Mouse (Mus musculus): ENCODE data around the gene Gm10639. TPM values are rescaled to one million over a fixed set of nuclear protein-coding genes. Genes with fewer than 3 reads are reported as not detected.
"Not testable (repeated sequence)": the region's sequence is repeated elsewhere in the genome, so short reads cannot be mapped to it uniquely, and the experiment has no call there.

The Gm10639 gene
- total RNA-seq, 1 experiment: not detected

- in situ Hi-C loops (cut with MboI; ENCODE audit: low sequenced_read_pairs in 2 of 2, unreplicated experiment in 2 of 2); DNase-seq (ENCODE audit: low read depth, low spot score); H3K9me3 ChIP-seq (ENCODE audit: control insufficient read depth, insufficient read depth, low read depth, low read length); H3K4me3 ChIP-seq (ENCODE audit: insufficient read depth in 1 of 2, low read depth in 1 of 2, low read length in 2 of 2, poor library complexity in 1 of 2, severe bottlenecking in 1 of 2); H3K9ac ChIP-seq (ENCODE audit: insufficient read depth, low read depth, low read length, poor library complexity, severe bottlenecking); H3K36me3 ChIP-seq (ENCODE audit: control insufficient read depth, insufficient read depth, low read length, poor library complexity, severe bottlenecking); H3K27ac ChIP-seq (ENCODE audit: insufficient read depth, low read depth, low read length, poor library complexity, severe bottlenecking); H3K4me1 ChIP-seq (ENCODE audit: control insufficient read depth in 2 of 2, insufficient read depth in 2 of 2, low read length in 2 of 2, poor library complexity in 1 of 2): not testable (repeated sequence)
Measured at GRCm38 (mm10) chr9:78345235-78345634, 55.5 kb downstream of the Gm10639 start.

GRCm38 (mm10) chr9:78347004-78347403, 57.3 kb downstream of the Gm10639 start:
- Histone ChIP-seq H3K9ac (ENCODE audit: insufficient read depth, low read depth, low read length, poor library complexity, severe bottlenecking) (no peak overlapping the region), H3K9me3 (ENCODE audit: control insufficient read depth, insufficient read depth, low read depth, low read length) (no peaks in the 10 kb centered on the region), H3K4me1 (ENCODE audit: control insufficient read depth in 2 of 2, insufficient read depth in 2 of 2, low read length in 2 of 2, poor library complexity in 1 of 2) (no peaks in the 10 kb centered on the region), H3K27ac (ENCODE audit: insufficient read depth, low read depth, low read length, poor library complexity, severe bottlenecking) (no peak overlapping the region), H3K36me3 (ENCODE audit: control insufficient read depth, insufficient read depth, low read length, poor library complexity, severe bottlenecking) (no peaks in the 10 kb centered on the region), H3K4me3 (ENCODE audit: insufficient read depth in 1 of 2, low read depth in 1 of 2, low read length in 2 of 2, poor library complexity in 1 of 2, severe bottlenecking in 1 of 2) (no peak overlapping the region)
- DNase-seq (ENCODE audit: low read depth, low spot score): no peak
- TF ChIP-seq ZNF384 (IDR thresholded peaks at IDR 0.05; ENCODE audit: low read depth, low read length) (no peak), ZC3H11A (IDR thresholded peaks at IDR 0.05; ENCODE audit: borderline replicate concordance, low read depth, low read length) (no peak), HCFC1 (IDR thresholded peaks at IDR 0.05; ENCODE audit: borderline replicate concordance, insufficient read depth, low read length) (no peak), CHD2 (IDR thresholded peaks at IDR 0.05; ENCODE audit: low read depth, low read length) (no peak), MAFK (IDR thresholded peaks at IDR 0.05; ENCODE audit: insufficient read depth, low read depth, low read length) (no peak)
- in situ Hi-C loops (cut with MboI; ENCODE audit: low sequenced_read_pairs in 2 of 2, unreplicated experiment in 2 of 2): no loop called here

- H3K27ac ChIP-seq (ENCODE audit: insufficient read depth, low read depth, low read length, poor library complexity, severe bottlenecking); H3K9me3 ChIP-seq (ENCODE audit: control insufficient read depth, insufficient read depth, low read depth, low read length); H3K9ac ChIP-seq (ENCODE audit: insufficient read depth, low read depth, low read length, poor library complexity, severe bottlenecking); H3K4me3 ChIP-seq (ENCODE audit: insufficient read depth in 1 of 2, low read depth in 1 of 2, low read length in 2 of 2, poor library complexity in 1 of 2, severe bottlenecking in 1 of 2); DNase-seq (ENCODE audit: low read depth, low spot score); in situ Hi-C loops (cut with MboI; ENCODE audit: low sequenced_read_pairs in 2 of 2, unreplicated experiment in 2 of 2); H3K4me1 ChIP-seq (ENCODE audit: control insufficient read depth in 2 of 2, insufficient read depth in 2 of 2, low read length in 2 of 2, poor library complexity in 1 of 2); H3K36me3 ChIP-seq (ENCODE audit: control insufficient read depth, insufficient read depth, low read length, poor library complexity, severe bottlenecking): not testable (repeated sequence)
Measured at GRCm38 (mm10) chr9:78348206-78349004, 58.7 kb downstream of the Gm10639 start.

GRCm38 (mm10) chr9:78349141-78349540, 59.4 kb downstream of the Gm10639 start:
- H3K9ac ChIP-seq (ENCODE audit: insufficient read depth, low read depth, low read length, poor library complexity, severe bottlenecking); H3K4me1 ChIP-seq (ENCODE audit: control insufficient read depth in 2 of 2, insufficient read depth in 2 of 2, low read length in 2 of 2, poor library complexity in 1 of 2); H3K9me3 ChIP-seq (ENCODE audit: control insufficient read depth, insufficient read depth, low read depth, low read length); in situ Hi-C loops (cut with MboI; ENCODE audit: low sequenced_read_pairs in 2 of 2, unreplicated experiment in 2 of 2); H3K36me3 ChIP-seq (ENCODE audit: control insufficient read depth, insufficient read depth, low read length, poor library complexity, severe bottlenecking); H3K4me3 ChIP-seq (ENCODE audit: insufficient read depth in 1 of 2, low read depth in 1 of 2, low read length in 2 of 2, poor library complexity in 1 of 2, severe bottlenecking in 1 of 2); H3K27ac ChIP-seq (ENCODE audit: insufficient read depth, low read depth, low read length, poor library complexity, severe bottlenecking); DNase-seq (ENCODE audit: low read depth, low spot score): not testable (repeated sequence)

GRCm38 (mm10) chr9:78350007-78350406, 60.3 kb downstream of the Gm10639 start:
- H3K9me3 ChIP-seq (ENCODE audit: control insufficient read depth, insufficient read depth, low read depth, low read length); H3K4me1 ChIP-seq (ENCODE audit: control insufficient read depth in 2 of 2, insufficient read depth in 2 of 2, low read length in 2 of 2, poor library complexity in 1 of 2); H3K36me3 ChIP-seq (ENCODE audit: control insufficient read depth, insufficient read depth, low read length, poor library complexity, severe bottlenecking); DNase-seq (ENCODE audit: low read depth, low spot score); H3K4me3 ChIP-seq (ENCODE audit: insufficient read depth in 1 of 2, low read depth in 1 of 2, low read length in 2 of 2, poor library complexity in 1 of 2, severe bottlenecking in 1 of 2); H3K27ac ChIP-seq (ENCODE audit: insufficient read depth, low read depth, low read length, poor library complexity, severe bottlenecking); H3K9ac ChIP-seq (ENCODE audit: insufficient read depth, low read depth, low read length, poor library complexity, severe bottlenecking); in situ Hi-C loops (cut with MboI; ENCODE audit: low sequenced_read_pairs in 2 of 2, unreplicated experiment in 2 of 2): not testable (repeated sequence)

Measured in ES-E14 (cell line).